8 mouse cellular contexts compared by ENCODE assay signal in genomic region chr11:110448131-110448725, GRCm38 (mm10). TPM values are rescaled to one million over a fixed set of nuclear protein-coding genes. Genes with fewer than 3 reads are reported as not detected.
DNase-seq lines count a peak whose midpoint lies in the region; ATAC-seq lines count a peak whose summit lies in the region.

No protein-coding gene starts in this region.

- peak overlapping the region; percentile 34 for H3K4me3 ChIP-seq in embryonic facial prominence, embryonic 13.5 days
- no peak overlapping the region; the same call in 1 of the 2 replicates for H3K4me3 ChIP-seq in limb, embryonic 11.5 days (ENCODE audit: low read depth, low read length)
- H3K4me3 ChIP-seq in midbrain, embryonic 10.5 days: peak overlapping the region; percentile 46
- peak overlapping the region; percentile 10; the same call in 1 of the 2 replicates for H3K4me3 ChIP-seq in stomach, embryonic 14.5 days (ENCODE audit: low read depth, low read length)

- peak overlapping the region; percentile 60; the same call in 1 of the 2 replicates for H3K9ac ChIP-seq in embryonic facial prominence, embryonic 13.5 days
- H3K9ac ChIP-seq in limb, embryonic 11.5 days (ENCODE audit: low read length): no peak overlapping the region
- H3K9ac ChIP-seq in stomach, embryonic 14.5 days (replicated peaks; ENCODE audit: low read depth, low read length): no peak overlapping the region

- peak overlapping the region; percentile 57 for H3K4me2 ChIP-seq in embryonic facial prominence, embryonic 13.5 days
- H3K4me2 ChIP-seq in limb, embryonic 11.5 days (ENCODE audit: low read depth, severe bottlenecking): peak overlapping the region; percentile 48
- H3K4me2 ChIP-seq in stomach, embryonic 14.5 days (replicated peaks; ENCODE audit: low read depth, low read length): peak overlapping the region; percentile 32

- DNase-seq in A20 (ENCODE audit: low read depth, low spot score): peak; percentile 79
- peak; percentile 65 for DNase-seq in MEL-GATA-1-ER (ENCODE audit: extremely low read depth, low read depth)
- peak; percentile 59 for DNase-seq in limb, embryonic 11.5 days (ENCODE audit: low spot score)
- DNase-seq in midbrain, embryonic 10.5 days (ENCODE audit: low spot score): peak; percentile 44
- no peak for DNase-seq in layer of hippocampus, adult 18-20 months (ENCODE audit: low spot score in 2 of 2)

- WGBS in embryonic facial prominence, embryonic 13.5 days: 7% methylated on average over 7 of the region's 7 CpGs
- WGBS in limb, embryonic 11.5 days: 8% methylated on average over 7 of the region's 7 CpGs
- 4% methylated on average over 7 of the region's 7 CpGs for WGBS in midbrain, embryonic 10.5 days
- WGBS in stomach, embryonic 14.5 days: 15% methylated on average over 7 of the region's 7 CpGs

- no peaks in the 10 kb centered on the region for H3K9me3 ChIP-seq in embryonic facial prominence, embryonic 13.5 days
- H3K9me3 ChIP-seq in limb, embryonic 11.5 days (ENCODE audit: control insufficient read depth, low read length): no peaks in the 10 kb centered on the region
- no peaks in the 10 kb centered on the region for H3K9me3 ChIP-seq in midbrain, embryonic 10.5 days (replicated peaks)
- no peaks in the 10 kb centered on the region for H3K9me3 ChIP-seq in stomach, embryonic 14.5 days (ENCODE audit: control insufficient read depth, low read depth, low read length)

- no peak for ATAC-seq in embryonic facial prominence, embryonic 13.5 days (ENCODE audit: insufficient number of reproducible peaks, insufficient read depth, low FRiP score, low TSS enrichment, low read depth)
- ATAC-seq in hematopoietic stem cell, adult 5-6 weeks (replicated peaks in 1 of 2; ENCODE audit: insufficient read depth in 1 of 2, low FRiP score in 2 of 2, low TSS enrichment in 1 of 2, low read depth in 1 of 2, poor library complexity in 2 of 2, severe bottlenecking in 2 of 2): peak; percentile 70 to 73
- no peak for ATAC-seq in limb, embryonic 11.5 days (ENCODE audit: insufficient number of reproducible peaks, low FRiP score, low TSS enrichment, low read depth)
- peak; percentile 47; the same call in 1 of the 2 replicates for ATAC-seq in stomach, embryonic 14.5 days (ENCODE audit: insufficient number of reproducible peaks, insufficient read depth, low FRiP score, low read depth)

- H3K36me3 ChIP-seq in embryonic facial prominence, embryonic 13.5 days: no peaks in the 10 kb centered on the region
- no peaks in the 10 kb centered on the region for H3K36me3 ChIP-seq in limb, embryonic 11.5 days (ENCODE audit: control insufficient read depth, insufficient read depth, low read length)
- H3K36me3 ChIP-seq in midbrain, embryonic 10.5 days: peaks cover under 1% of the 10 kb centered on the region; the same call in 1 of the 2 replicates
- H3K36me3 ChIP-seq in stomach, embryonic 14.5 days (ENCODE audit: control insufficient read depth, insufficient read depth, low read length): no peaks in the 10 kb centered on the region

- H3K4me1 ChIP-seq in embryonic facial prominence, embryonic 13.5 days: peaks cover 32% of the 10 kb centered on the region
- H3K4me1 ChIP-seq in limb, embryonic 11.5 days (ENCODE audit: control insufficient read depth, insufficient read depth, low read length): peaks cover 21% of the 10 kb centered on the region
- peaks cover 44% of the 10 kb centered on the region for H3K4me1 ChIP-seq in midbrain, embryonic 10.5 days
- peaks cover 33% of the 10 kb centered on the region for H3K4me1 ChIP-seq in stomach, embryonic 14.5 days (ENCODE audit: control insufficient read depth, insufficient read depth, low read length)

- no peaks in the 10 kb centered on the region for H3K27me3 ChIP-seq in embryonic facial prominence, embryonic 13.5 days
- H3K27me3 ChIP-seq in limb, embryonic 11.5 days (ENCODE audit: control insufficient read depth, insufficient read depth, low read length): no peaks in the 10 kb centered on the region
- peaks cover 15% of the 10 kb centered on the region; the same call in 1 of the 2 replicates for H3K27me3 ChIP-seq in midbrain, embryonic 10.5 days (ENCODE audit: low read depth, poor library complexity, severe bottlenecking)
- no peaks in the 10 kb centered on the region for H3K27me3 ChIP-seq in stomach, embryonic 14.5 days (ENCODE audit: control insufficient read depth, insufficient read depth, low read length)

- H3K27ac ChIP-seq in embryonic facial prominence, embryonic 13.5 days: peak overlapping the region; percentile 68
- no peak overlapping the region for H3K27ac ChIP-seq in limb, embryonic 11.5 days (replicated peaks; ENCODE audit: low read depth, low read length)
- H3K27ac ChIP-seq in midbrain, embryonic 10.5 days (replicated peaks): peak overlapping the region; percentile 69
- H3K27ac ChIP-seq in stomach, embryonic 14.5 days (ENCODE audit: low read length): no peak overlapping the region

RNA-seq across cellular contexts. Expression of gene Map2k6, which starts 49.3 kb away (rescaled TPM):
- 38.1 and 38.6 TPM in 2 replicates for polyA plus RNA-seq in embryonic facial prominence, embryonic 13.5 days (2015; fragmentation: Nextera tagmentation; extraction: Ambion mirVana)
- total RNA-seq in hematopoietic stem cell, adult 5-6 weeks (2017): 21.7 and 27.0 TPM in 2 replicates
- 58.7 and 62.4 TPM in 2 replicates for polyA plus RNA-seq in limb, embryonic 11.5 days (2014; fragmentation: Nextera tagmentation; extraction: Ambion mirVana)
- 31.4 and 35.8 TPM in 2 replicates for polyA plus RNA-seq in midbrain, embryonic 10.5 days (2016; fragmentation: Nextera tagmentation; extraction: Ambion mirVana)
- polyA plus RNA-seq in stomach, embryonic 14.5 days (2014; fragmentation: Nextera tagmentation; extraction: Ambion mirVana): 26.7 and 27.3 TPM in 2 replicates
- total RNA-seq in layer of hippocampus, adult 18-20 months (2021): 10 to 100 TPM; 30.8 to 31.4 TPM

Comparison
In these comparisons a context has a peak if more than half of its experiments do, and no peak if none do; other contexts are left out.
1. DNase-seq: peak in A20 (single experiment), MEL-GATA-1-ER (single experiment), limb, embryonic 11.5 days (single experiment) and midbrain, embryonic 10.5 days (single experiment); none in layer of hippocampus, adult 18-20 months (0 of 2).
2. ATAC-seq: peak in hematopoietic stem cell, adult 5-6 weeks (2 of 2) and stomach, embryonic 14.5 days (single experiment); none in embryonic facial prominence, embryonic 13.5 days (single experiment) and limb, embryonic 11.5 days (single experiment).
3. H3K27ac ChIP-seq: peak in embryonic facial prominence, embryonic 13.5 days (single experiment) and midbrain, embryonic 10.5 days (single experiment); none in limb, embryonic 11.5 days (single experiment) and stomach, embryonic 14.5 days (single experiment).
4. Peak in every context shown above with its lines, with median percentiles within 50 percentile points of each other: H3K4me2 ChIP-seq.